Mouse (Mus musculus) heart, adult 9 months (tissue): Measurements from ENCODE around the gene Tff2.

Experiments
- DNase-seq, 2 experiments: peaks; one replicate each; pipeline ENCODE4 v3.0.0; 2022; ENCODE audit warnings: low spot score in 2 of 2

Tff2 gene

GRCm38 (mm10) chr17:31144040-31145037, at the start of gene Tff2:
Gene Tff2, minus strand, starts transcription at chr17:31144282.
- no peak for DNase-seq

DNA sequence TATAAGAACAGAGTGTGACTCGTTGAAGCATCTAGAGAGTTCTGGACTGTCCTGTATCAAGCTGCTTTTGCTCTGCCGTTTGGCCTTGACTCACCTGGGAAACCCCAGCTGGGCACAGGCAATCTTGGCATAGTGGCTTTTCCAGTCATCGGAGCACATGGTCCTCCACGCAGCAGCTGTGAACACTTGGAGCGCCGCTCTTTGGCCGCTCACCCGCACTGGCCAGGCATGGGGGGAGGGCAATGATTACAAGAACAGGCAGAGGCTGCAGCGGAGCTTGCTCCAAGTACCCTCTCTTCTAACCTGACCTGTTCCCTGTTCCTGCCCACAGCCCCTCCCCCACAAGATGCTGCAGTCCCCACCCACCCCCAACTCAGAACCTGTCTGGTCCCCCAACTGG, 49.3 kb upstream of the Tff2 start:
- DNase-seq, result no peak

DNA sequence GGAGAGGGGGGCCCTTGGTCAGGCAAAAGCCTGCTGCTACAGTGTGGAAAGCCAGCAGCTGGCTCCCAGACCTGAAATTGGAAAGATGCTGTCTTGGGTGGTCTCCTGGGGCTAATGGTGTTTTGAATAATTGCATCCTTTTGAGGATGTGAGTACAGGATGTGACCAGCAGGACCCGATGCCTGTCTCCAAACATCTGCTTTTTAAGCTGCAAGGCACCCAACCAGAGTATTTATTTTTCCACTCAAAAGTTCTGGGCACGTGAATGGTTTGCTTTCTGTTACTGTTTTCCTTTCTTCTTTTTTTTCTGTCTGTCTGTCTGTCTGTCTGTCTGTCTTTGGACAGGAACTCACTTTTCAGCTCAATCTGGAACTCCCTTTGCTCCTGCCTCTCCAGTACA, 48.6 kb upstream of the Tff2 start:
- no peak for DNase-seq

DNA sequence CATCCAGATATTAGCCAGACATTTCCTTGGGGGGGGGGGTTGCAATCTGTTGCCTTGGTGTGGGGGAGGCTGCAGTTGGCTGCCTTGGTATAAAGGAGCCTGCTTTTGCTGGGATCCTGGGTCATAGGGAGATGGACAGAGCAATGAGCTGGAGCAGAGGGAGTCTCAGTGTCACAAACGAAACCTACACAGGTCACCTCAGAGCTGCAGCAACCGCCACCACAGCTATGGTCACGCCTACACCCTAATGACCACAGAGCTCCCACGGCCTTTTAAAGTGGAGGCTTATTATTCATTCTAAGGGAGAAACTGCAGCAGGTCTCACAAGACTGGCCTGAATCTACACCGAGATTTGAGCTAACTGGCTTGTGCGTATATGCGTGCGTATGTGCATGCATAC, 47.7 kb upstream of the Tff2 start:
- DNase-seq, result no peak

- peak; percentile 17 to 46 for DNase-seq
Measured at GRCm38 (mm10) chr17:31187370-31187769, 43.3 kb upstream of the Tff2 start.

DNA sequence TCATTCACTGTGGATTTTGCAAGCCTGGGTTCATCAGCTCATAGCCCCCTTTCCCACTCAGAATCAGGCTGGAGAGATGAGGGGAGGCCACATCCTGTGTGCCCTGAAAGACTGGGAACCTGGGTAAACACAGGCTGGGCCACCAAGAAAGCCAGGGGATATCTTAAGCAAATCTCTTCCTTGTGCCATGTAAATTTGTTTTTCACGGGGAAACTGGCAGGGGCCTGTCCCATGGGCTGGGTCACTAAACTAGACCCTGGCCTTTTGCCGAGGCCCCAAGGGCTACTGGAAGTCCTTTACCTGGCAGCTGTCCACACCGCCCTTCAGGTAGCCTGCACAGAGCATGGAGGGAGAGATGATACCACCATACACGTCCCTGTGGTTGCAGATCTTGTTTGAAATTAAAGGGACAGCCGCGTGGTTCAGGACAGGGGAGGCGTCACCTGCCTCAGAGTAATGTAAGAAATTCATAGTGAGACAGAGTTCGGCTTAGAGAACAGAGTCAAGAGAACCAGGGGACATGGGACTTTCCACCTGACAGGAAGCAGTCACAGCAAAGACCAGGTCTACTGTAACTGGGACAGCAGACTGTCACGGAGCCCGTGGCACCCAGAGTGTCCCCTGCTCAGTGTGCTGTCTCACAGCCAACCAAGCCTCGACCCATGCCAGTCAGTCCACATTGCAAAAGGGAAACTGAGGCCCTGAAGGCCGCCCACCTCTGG, 40.3 kb upstream of the Tff2 start:
- DNase-seq, result no peak

DNA sequence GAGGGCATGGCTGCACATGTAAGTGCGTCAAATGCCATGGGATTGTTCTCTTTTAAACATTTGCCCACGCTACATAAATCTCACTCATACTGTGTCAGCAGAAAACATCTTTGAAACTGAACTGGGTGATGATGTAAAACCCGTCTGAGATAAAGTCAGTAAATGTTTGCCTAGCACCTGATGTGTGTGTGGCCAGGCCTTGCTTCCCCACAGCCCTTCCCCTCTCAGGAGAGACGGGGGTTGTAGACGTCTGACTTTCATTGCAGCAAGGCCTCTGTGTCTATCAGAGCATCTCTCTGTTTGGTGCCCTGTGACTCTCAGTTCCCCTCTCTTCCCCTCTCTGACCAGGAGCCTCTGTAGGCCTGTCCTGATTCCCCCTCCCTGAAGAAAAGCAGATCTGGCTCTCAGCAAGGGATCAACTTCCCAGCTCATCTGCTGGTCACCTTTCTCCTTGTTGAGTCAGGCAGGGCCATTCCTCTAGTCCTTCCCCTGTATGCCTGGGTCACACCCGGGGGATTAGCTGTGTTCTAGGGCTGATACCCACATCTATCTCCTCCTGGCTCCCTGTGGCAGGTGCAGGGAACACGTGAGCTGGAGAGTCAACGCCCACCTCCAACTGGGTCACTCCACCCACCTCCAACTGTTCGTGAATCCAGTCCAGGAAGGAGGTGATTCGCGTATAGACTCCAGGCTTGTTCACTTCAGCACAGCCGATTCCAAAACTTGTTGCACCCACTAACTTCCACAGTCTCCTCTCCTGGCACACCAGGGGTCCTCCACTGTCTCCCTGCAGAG, 39.3 kb upstream of the Tff2 start:
- DNase-seq, result no peak

DNA sequence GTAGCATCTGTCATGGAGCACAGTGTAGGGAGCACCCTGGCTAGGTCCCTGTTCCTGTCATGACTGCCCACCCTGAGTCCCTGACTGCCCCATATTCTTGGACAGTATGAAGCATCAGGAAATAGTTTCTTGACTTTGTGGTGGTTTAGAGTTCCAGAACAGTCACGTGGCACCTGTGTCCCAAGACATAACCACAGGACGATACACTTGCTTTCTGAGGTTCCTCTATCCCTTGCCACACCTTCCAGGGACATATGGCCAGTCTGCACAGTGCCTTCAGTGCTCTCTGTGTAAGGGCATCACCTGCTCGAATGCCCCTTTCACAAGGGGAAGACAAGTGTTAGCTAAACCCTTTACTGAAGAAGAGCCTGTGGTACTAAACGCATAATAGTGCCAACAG, 37.4 kb upstream of the Tff2 start:
- DNase-seq, result no peak

- no peak for DNase-seq
Measured at GRCm38 (mm10) chr17:31176321-31176720, 32.2 kb upstream of the Tff2 start.

DNA sequence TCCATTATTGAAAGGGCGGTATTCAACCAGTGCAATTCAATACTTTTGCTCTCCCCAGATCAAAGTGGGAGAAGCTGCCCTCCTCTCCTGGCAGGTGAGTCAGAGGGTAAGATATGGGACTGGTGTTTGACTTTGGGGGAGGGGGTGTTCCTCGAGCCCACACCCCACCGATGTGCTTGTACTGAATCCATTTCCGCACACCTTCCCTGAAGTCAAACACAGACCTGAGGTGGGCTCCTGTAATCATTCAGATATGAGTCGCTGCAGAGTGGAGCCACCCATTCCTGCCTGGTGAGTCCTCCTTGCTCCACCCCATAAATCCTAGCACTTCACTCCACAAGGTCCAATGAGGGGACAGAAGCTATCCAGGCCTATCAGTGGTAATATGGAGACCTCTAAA, 25.7 kb upstream of the Tff2 start:
- no peak for DNase-seq

DNA sequence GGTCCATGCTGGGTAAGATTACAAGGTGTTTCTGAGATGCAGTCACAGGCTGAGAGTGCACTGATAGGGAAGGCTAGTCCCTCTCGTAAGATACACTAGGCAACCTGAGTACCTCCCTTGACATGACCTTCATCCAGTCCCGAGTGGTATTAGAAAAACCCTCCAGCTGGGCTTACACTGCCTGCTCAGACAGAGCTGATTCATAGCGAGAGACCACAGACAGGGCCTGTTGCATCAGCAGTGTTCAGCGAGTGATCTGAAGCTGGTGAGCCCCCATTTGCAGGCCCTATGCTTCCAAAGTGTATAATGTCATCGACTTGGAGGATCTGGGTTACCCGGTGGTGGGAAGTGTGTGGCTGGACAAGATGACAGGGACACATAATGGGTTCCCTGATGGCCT, 21.0 kb upstream of the Tff2 start, which contains the start of gene Tff1:
Tff1 (minus strand) TSS at position 151 of the 400 bp plus-strand sequence.
- no peak for DNase-seq

GRCm38 (mm10) chr17:31163821-31164220, 19.7 kb upstream of the Tff2 start:
- no peak for DNase-seq

DNA sequence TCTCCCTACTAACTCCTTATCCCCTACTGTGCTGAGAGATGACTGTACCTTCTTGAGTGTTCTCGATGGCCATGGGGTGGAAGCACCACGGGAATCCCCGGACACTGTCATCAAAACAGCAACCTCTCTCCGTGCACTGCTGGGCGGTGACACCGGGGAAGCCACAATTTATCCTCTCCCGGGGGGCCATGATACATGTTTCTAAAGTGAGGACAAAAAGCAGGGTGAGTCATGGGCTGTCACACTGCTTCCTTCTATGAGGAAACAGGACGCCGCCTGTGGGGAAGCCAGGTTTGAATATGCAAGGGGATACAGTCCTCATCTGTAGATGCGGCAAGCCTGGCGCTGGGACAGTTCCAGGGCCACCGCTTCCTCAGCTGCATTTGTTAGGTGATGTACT, 18.5 kb upstream of the Tff2 start:
- DNase-seq, result no peak

- no peak for DNase-seq
Measured at GRCm38 (mm10) chr17:31160291-31160690, 16.2 kb upstream of the Tff2 start.

DNA sequence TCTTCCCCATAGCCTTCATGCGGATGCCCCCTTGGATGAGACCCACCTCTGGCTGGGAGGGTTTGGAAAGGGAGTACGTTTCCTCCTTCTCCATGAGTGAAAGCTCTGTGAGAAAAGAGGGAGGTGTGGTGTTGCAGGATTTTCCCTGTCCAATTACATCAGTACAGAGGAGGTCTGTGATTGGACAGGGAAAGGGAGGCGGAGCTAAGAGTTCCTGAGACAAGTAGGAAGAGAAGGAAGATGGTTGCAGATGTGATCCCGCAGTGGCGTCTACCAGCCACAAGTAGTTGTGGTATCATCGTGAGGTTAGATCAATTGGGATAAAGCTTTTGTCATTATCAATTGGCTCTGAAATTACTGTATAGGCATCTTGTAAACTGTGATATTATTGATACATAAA, 13.8 kb upstream of the Tff2 start:
- no peak for DNase-seq

DNA sequence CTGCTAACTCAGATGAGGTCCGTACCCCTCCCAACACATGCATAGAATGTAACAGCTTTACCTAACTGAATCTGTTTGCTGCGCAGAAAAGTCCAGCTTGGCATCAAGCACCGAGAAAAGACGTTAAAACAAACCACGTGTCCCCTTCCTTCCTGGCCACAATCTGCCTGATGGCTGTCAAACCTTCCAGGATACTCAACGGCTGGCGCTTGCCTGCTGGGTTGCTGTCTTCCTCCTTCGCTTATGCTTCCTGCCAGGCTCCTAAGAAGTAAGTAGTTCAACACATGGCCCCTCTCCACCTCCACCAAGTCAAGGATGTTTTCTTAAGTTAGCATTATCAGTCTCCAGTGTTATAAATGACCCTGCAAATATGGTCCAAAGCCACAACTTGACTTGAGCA, 9.7 kb upstream of the Tff2 start:
- no peak for DNase-seq

DNA sequence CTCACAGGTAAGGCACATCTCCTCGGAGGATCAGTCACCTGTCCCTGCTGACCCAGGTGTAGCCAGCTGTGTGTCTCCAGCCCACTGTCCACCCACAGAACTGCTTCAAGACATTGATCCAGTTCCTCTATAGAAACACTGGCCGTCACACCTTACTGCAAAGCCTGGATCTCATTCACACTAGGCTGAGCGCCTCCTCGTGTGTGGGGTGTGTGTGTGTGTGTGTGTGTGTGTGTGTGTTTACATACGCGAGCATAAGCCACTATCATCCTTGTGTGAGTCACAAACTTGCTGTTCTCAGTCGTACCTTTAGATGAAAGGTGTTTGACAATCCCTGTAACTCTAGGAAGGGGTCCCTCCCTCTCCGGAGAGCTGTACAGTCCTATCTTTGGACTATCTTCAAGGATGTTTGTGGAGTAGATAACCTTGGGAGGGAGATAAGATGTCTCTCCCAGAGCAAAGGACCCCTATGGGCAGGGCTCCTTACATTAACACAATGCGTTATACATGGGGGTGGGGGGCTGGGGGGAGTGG, 9.0 kb upstream of the Tff2 start:
- DNase-seq, result no peak

DNA sequence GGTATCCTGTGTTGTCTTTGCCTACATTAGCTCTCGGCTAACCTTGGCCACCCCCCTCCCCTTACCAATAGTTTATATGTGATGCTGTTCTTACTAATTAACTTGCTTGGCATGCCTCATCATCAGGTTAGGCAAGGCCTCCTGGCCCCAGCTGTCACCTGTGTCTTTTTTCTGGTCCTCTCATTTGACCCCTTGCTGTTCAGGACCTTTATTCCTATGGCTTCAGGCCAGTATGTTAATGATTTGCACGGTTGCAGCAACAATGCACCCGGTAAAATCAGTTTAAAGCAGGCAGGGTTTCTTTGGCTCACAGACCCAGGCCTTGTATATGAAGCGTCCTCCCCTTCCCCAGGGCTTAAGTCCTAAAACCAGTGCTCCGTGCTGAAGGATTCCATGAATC, 8.4 kb upstream of the Tff2 start:
- no peak for DNase-seq

DNA sequence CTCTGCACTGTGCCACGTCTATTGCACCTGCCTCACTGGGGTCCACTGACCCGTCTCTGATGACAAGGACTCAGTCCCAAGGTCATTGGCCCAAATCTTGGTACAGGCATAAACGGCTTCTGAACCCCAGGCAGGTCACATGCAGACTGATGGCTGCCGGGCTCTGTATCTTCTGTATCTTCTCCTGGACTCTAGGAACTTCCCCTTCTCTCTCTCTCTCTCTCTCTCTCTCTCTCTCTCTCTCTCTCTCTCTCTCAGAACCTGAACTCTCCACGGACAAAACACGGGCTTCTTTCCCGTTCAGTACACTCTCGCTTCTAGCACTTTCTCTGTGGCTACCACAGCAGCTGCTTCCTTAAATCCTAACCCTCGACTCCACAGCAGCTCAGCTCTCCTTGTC, 1.9 kb upstream of the Tff2 start:
- no peak for DNase-seq

- no peak for DNase-seq
Measured at GRCm38 (mm10) chr17:31142116-31142515, 2.0 kb downstream of the Tff2 start.

GRCm38 (mm10) chr17:31138398-31138797, 5.7 kb downstream of the Tff2 start:
- peak in 1 of 2 experiments; percentile 26 for DNase-seq

GRCm38 (mm10) chr17:31136821-31137220, 7.3 kb downstream of the Tff2 start:
- DNase-seq, result no peak
